Mouse (Mus musculus) myocyte (in vitro differentiated cells): ENCODE data around the gene Cwc25. TPM values are rescaled to one million over a fixed set of nuclear protein-coding genes. Genes with fewer than 3 reads are reported as not detected.

ENCODE experiments used
- H3K27me3 ChIP-seq: one replicate; pipeline ENCODE4 v1.6.1; 2011; ENCODE audit not compliant: control insufficient read depth, insufficient read depth, insufficient read length
- H3K36me3 ChIP-seq: one replicate; pipeline ENCODE4 v1.6.1; 2011; ENCODE audit not compliant: control insufficient read depth, insufficient read depth
- H3K4me2 ChIP-seq: one replicate; pipeline ENCODE4 v1.6.1; 2011; ENCODE audit warnings: low read depth, control low read depth
- H3K4me3 ChIP-seq: one replicate; pipeline ENCODE4 v1.5.1; 2011; ENCODE audit warnings: mild to moderate bottlenecking, control low read depth, moderate library complexity
- H3K79me2 ChIP-seq: one replicate; pipeline ENCODE4 v1.6.1; 2011; ENCODE audit not compliant: control insufficient read depth, insufficient read depth
- H3ac ChIP-seq: one replicate; pipeline ENCODE4 v1.6.1; 2011; ENCODE audit not compliant: control insufficient read depth, insufficient read length
- CEBPB ChIP-seq: IDR thresholded peaks from 2 replicates; pipeline ENCODE4 v1.6.1; 2011; ENCODE audit warnings: mild to moderate bottlenecking, moderate library complexity; ENCODE audit not compliant: poor library complexity, insufficient read depth, severe bottlenecking
- E2F4 ChIP-seq: IDR thresholded peaks from one replicate; pipeline ENCODE4 v1.6.1; 2011; ENCODE audit warnings: mild to moderate bottlenecking, control low read depth, moderate library complexity; ENCODE audit not compliant: insufficient read depth
- MAX ChIP-seq: IDR thresholded peaks from one replicate; pipeline ENCODE4 v1.6.1; 2011; ENCODE audit warnings: low read depth, mild to moderate bottlenecking, control low read depth
- MYOD1 ChIP-seq, 3 experiments: IDR thresholded peaks; one replicate each; pipeline ENCODE4 v1.6.1; 2011; ENCODE audit warnings: control low read depth in 2 of 3, low read depth in 2 of 3, mild to moderate bottlenecking in 2 of 3, moderate library complexity in 1 of 3; ENCODE audit not compliant: insufficient read length in 2 of 3, control insufficient read depth in 1 of 3
- MYOG ChIP-seq, 3 experiments: IDR thresholded peaks; one replicate each; pipeline ENCODE4 v1.6.1; 2011; ENCODE audit warnings: control low read depth in 2 of 3, low read depth in 2 of 3, mild to moderate bottlenecking in 2 of 3; ENCODE audit not compliant: insufficient read length in 2 of 3, control insufficient read depth in 1 of 3, insufficient read depth in 1 of 3
- POLR2A ChIP-seq: IDR thresholded peaks from one replicate; pipeline ENCODE4 v1.6.1; 2011; ENCODE audit warnings: low read depth, mild to moderate bottlenecking, control low read depth, moderate library complexity; ENCODE audit not compliant: insufficient read length
- POLR2AphosphoS2 ChIP-seq: IDR thresholded peaks from one replicate; pipeline ENCODE4 v1.6.1; 2011; ENCODE audit warnings: low read depth, control low read depth; ENCODE audit not compliant: insufficient read length
- REST ChIP-seq: IDR thresholded peaks from one replicate; pipeline ENCODE4 v1.6.1; 2011; ENCODE audit warnings: mild to moderate bottlenecking, control low read depth, moderate library complexity; ENCODE audit not compliant: insufficient read depth, insufficient read length
- SRF ChIP-seq: IDR thresholded peaks from one replicate; pipeline ENCODE4 v1.6.1; 2011; ENCODE audit warnings: low read depth; ENCODE audit not compliant: control insufficient read depth, insufficient read length
- TCF12 ChIP-seq: IDR thresholded peaks from one replicate; pipeline ENCODE4 v1.6.1; 2011; ENCODE audit warnings: mild to moderate bottlenecking, control low read depth; ENCODE audit not compliant: poor library complexity, insufficient read depth, severe bottlenecking
- TCF3 ChIP-seq: IDR thresholded peaks from one replicate; pipeline ENCODE4 v1.6.1; 2011; ENCODE audit warnings: low read depth, control low read depth; ENCODE audit not compliant: insufficient read length
- USF1 ChIP-seq: IDR thresholded peaks from one replicate; pipeline ENCODE4 v1.6.1; 2011; ENCODE audit warnings: low read depth, mild to moderate bottlenecking, control low read depth, moderate library complexity
- polyA plus RNA-seq: library from polyadenylated mRNA; unstranded; fragments of >200 nt; fragmentation: generic; extraction: Trizol; gene quantifications from one replicate; pipeline ENCODE4 v1.2.1, GENCODE M21; 2012; ENCODE audit warnings: missing spikeins

Gene Cwc25
- polyA plus RNA-seq, 1 experiment = 8.9 TPM

DNA sequence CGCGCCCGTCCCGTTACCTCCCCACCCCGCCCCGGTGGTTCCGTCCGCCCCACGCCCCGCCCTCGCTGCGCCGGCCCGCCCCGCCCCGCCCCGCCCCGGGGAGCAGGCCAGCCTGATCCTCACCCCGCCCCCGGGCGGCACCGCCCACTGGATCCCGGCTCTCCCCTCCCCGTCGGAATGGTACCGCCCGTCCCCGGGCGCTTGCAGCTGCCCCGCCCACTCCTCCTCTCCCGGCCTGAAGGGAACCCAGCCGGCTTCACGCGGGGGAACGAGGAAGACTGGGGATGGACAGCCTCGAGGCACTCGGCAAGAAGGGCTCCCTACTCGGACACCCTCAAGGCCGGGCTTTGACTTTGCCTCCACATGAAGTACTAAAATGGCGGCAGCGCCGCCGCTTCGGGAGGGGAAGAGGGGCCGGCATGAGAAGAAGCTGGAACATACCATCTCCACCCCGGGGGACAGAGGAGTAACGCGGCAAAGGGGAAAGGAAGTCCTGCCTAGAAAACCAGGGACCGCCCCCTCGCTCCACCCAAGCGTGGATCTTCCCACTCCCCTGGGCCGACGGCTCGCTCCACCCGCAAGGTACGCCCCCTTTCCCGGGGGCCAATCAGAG lies 21.5 kb downstream of the Cwc25 start:
- H3K4me2 ChIP-seq = peak overlapping the region; percentile 86
- H3K27me3 ChIP-seq = no peaks in the 10 kb centered on the region
- H3ac ChIP-seq = peak overlapping the region; percentile 57
- H3K4me3 ChIP-seq = peak overlapping the region; percentile 44
- TF ChIP-seq E2F4 (no peak), TCF12 (no peak), USF1 (no peak), POLR2AphosphoS2 (peak; percentile 87), POLR2A (no peak), MYOD1 (IDR thresholded peaks at IDR 0.05; ENCODE audit: control insufficient read depth in 1 of 3, insufficient read length in 2 of 3, low read depth in 2 of 3) (peak in 1 of 3 experiments; percentile 9), REST (no peak), TCF3 (no peak), MYOG (IDR thresholded peaks at IDR 0.05; ENCODE audit: control insufficient read depth in 1 of 3, insufficient read depth in 1 of 3, insufficient read length in 2 of 3, low read depth in 2 of 3) (peak in 1 of 3 experiments; percentile 47)
- H3K79me2 ChIP-seq = peaks cover 44% of the 10 kb centered on the region
- H3K36me3 ChIP-seq = peaks cover 6% of the 10 kb centered on the region

DNA sequence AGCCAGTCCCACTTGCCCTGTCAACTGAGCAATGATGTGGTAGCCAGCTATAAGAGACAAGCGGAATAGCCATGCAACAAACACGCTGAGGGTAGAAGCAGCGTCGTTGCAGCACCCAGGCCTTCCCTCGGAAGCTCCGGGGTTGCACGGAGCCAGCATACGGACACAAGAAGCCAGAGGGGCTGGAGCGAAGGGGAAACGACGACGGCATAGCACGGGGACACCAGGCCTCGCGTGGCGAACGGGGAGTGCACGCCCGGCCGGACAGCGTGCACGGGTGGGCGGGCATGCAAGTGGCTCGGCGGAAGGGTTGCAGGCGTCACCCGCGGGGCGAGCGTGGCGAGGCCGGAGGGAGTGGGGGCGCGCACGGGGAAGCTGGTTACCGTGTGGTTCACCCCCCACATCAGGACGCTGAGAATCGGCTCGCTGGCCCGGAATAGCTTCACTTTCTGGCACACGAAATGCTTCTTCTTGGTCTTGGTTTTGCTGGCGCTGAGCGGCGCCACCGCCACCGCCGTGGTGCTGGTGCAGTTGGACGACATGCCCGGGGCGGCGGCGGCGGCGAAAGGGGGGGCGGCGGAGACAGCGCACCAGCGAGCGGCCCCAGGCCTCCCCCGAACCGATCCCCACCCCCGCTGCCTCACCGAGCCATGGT lies 22.2 kb downstream of the Cwc25 start, which contains the start of gene Pip4k2b:
Pip4k2b (minus strand) TSS at position 642 of the 655 bp plus-strand sequence.
- Histone ChIP-seq H3ac (peak within 1 kb of the TSS; percentile 57), H3K4me2 (peak within 1 kb of the TSS; percentile 95), H3K36me3 (peaks cover 6% of the 10 kb centered on the region), H3K4me3 (peak within 1 kb of the TSS; percentile 44), H3K27me3 (no peaks in the 10 kb centered on the region), H3K79me2 (peaks cover 51% of the 10 kb centered on the region)
- TF ChIP-seq POLR2AphosphoS2 (peak; percentile 56), USF1 (no peak), TCF12 (no peak), REST (no peak), MAX (peak; percentile 33), SRF (no peak), MYOG (IDR thresholded peaks at IDR 0.05; ENCODE audit: control insufficient read depth in 1 of 3, insufficient read depth in 1 of 3, insufficient read length in 2 of 3, low read depth in 2 of 3) (peak in 2 of 3 experiments; percentile 13 to 16), E2F4 (no peak), CEBPB (no peak), POLR2A (peak; percentile 59), TCF3 (no peak), MYOD1 (IDR thresholded peaks at IDR 0.05; ENCODE audit: control insufficient read depth in 1 of 3, insufficient read length in 2 of 3, low read depth in 2 of 3) (peak in 1 of 3 experiments; percentile 21)

DNA sequence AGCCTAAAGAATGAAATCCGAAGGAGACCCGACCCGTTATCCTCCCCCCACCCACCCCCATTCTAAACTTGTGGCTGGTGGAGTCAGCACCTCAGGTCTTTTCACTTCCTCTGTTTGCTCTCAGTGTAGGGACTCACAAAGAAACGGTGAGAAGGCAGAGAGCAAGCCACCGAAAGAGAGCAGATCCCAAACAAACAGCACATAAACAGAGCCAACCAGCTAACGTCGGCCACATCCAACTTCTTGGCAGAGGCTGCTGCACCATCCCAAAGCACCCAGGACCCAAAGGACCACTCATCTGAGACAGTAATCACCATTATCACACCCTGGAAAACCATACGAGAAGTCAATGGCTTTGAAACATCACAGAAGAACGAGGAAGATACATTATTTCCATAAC lies 22.9 kb downstream of the Cwc25 start:
- Histone ChIP-seq H3K27me3 (no peaks in the 10 kb centered on the region), H3K4me2 (peak overlapping the region; percentile 95), H3K36me3 (peaks cover 6% of the 10 kb centered on the region), H3ac (peak overlapping the region; percentile 57), H3K79me2 (peaks cover 58% of the 10 kb centered on the region), H3K4me3 (peak overlapping the region; percentile 44)
- TF ChIP-seq TCF12 = no peak
- TF ChIP-seq MYOG (IDR thresholded peaks at IDR 0.05; ENCODE audit: control insufficient read depth in 1 of 3, insufficient read depth in 1 of 3, insufficient read length in 2 of 3, low read depth in 2 of 3) = no peak
- TF ChIP-seq USF1 = no peak
- no peak for TF ChIP-seq TCF3
- no peak for TF ChIP-seq POLR2A
- no peak for TF ChIP-seq MAX
- no peak for TF ChIP-seq SRF
- TF ChIP-seq REST = no peak
- no peak for TF ChIP-seq MYOD1 (IDR thresholded peaks at IDR 0.05; ENCODE audit: control insufficient read depth in 1 of 3, insufficient read length in 2 of 3, low read depth in 2 of 3)
- TF ChIP-seq CEBPB = no peak
- TF ChIP-seq E2F4 = no peak
- TF ChIP-seq POLR2AphosphoS2 = no peak

- peak overlapping the region; percentile 95 for H3K4me2 ChIP-seq
- H3K27me3 ChIP-seq = no peaks in the 10 kb centered on the region
- peak overlapping the region; percentile 44 for H3K4me3 ChIP-seq
- no peak overlapping the region for H3ac ChIP-seq
- TF ChIP-seq SRF (no peak), POLR2AphosphoS2 (no peak), MYOD1 (IDR thresholded peaks at IDR 0.05; ENCODE audit: control insufficient read depth in 1 of 3, insufficient read length in 2 of 3, low read depth in 2 of 3) (no peak)
- peaks cover 64% of the 10 kb centered on the region for H3K79me2 ChIP-seq
- H3K36me3 ChIP-seq = no peaks in the 10 kb centered on the region
These were observed 23.8 kb downstream of the Cwc25 start for GRCm38 (mm10) chr11:97742591-97742990.

DNA sequence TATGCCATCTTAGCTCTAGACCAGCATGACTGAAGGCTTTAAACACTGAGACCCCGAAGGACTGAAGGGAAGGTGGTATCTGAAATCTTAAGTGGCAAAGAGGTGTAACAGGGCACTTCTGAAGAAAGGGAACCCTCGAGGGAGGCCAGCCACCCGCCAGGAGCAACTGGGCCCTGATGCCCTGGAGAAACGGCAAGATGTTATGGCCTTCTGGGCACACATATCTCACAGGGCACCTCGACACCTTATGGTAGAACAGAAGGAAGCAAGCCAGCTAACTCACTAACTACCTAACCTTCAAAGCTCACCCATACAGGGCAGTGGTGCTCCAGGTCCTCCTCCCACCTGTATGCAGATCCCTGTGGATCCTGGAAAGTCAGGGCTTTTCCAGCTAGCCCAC lies 24.2 kb downstream of the Cwc25 start:
- Histone ChIP-seq H3K79me2 (peaks cover 64% of the 10 kb centered on the region), H3ac (no peak overlapping the region), H3K4me3 (peak overlapping the region; percentile 44), H3K27me3 (no peaks in the 10 kb centered on the region), H3K36me3 (no peaks in the 10 kb centered on the region), H3K4me2 (peak overlapping the region; percentile 95)
- TF ChIP-seq TCF3 (no peak), MYOG (IDR thresholded peaks at IDR 0.05; ENCODE audit: control insufficient read depth in 1 of 3, insufficient read depth in 1 of 3, insufficient read length in 2 of 3, low read depth in 2 of 3) (no peak), TCF12 (no peak), POLR2A (no peak), SRF (no peak), E2F4 (no peak), POLR2AphosphoS2 (no peak), USF1 (no peak), MYOD1 (IDR thresholded peaks at IDR 0.05; ENCODE audit: control insufficient read depth in 1 of 3, insufficient read length in 2 of 3, low read depth in 2 of 3) (no peak), MAX (no peak), CEBPB (no peak), REST (no peak)
